Mouse (Mus musculus): Measurements from ENCODE around the gene Akap5.

GRCm38 (mm10) chr12:76304199-76304598 is 20.5 kb upstream of the Akap5 start:
- TF ChIP-seq GATA1 (IDR thresholded peaks at IDR 0.05; ENCODE audit: low read length), result no peak
- no peak for TF ChIP-seq TAL1 (IDR thresholded peaks at IDR 0.05; ENCODE audit: low read length)

All from erythroblast, embryonic 14.5 days (primary cell).